Mouse (Mus musculus): ENCODE results near the gene Adad2. TPM values are rescaled to one million over a fixed set of nuclear protein-coding genes. Genes with fewer than 3 reads are reported as not detected.

Gene Adad2
- total RNA-seq, 2 experiments from 2014 or later, result not detected

GRCm38 (mm10) chr8:119606224-119606623 lies 6.3 kb upstream of the Adad2 start:
- ATAC-seq (replicated peaks; ENCODE audit: low FRiP score, low TSS enrichment, poor library complexity, severe bottlenecking), result no peak

GRCm38 (mm10) chr8:119615096-119615495 lies 2.5 kb downstream of the Adad2 start:
- ATAC-seq (replicated peaks; ENCODE audit: low FRiP score, low TSS enrichment, poor library complexity, severe bottlenecking), result no peak

GRCm38 (mm10) chr8:119616358-119616757 lies 3.8 kb downstream of the Adad2 start:
- ATAC-seq (replicated peaks; ENCODE audit: low FRiP score, low TSS enrichment, poor library complexity, severe bottlenecking), result no peak

DNA sequence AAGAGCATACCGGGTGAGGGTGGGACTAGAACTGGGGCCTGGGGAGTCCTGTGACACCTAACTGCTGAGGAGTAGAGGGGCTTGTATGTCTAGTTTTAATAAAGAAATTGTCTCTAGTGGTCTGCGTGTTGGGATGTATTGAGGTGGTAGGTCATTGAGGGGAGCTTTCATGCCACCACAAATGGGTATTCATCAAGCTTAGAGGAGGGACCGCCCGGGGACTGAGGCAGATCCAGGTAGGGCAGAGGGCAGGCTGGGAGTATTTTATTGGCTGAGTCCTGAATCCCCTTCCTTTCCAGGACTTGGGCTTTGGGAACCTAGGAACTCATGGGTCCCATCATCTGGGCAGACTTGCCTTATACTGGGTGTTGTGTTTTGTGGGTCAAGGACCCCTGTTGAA lies 4.3 kb downstream of the Adad2 start:
- ATAC-seq (replicated peaks; ENCODE audit: low FRiP score, low TSS enrichment, poor library complexity, severe bottlenecking), result no peak

- ATAC-seq (replicated peaks; ENCODE audit: low FRiP score, low TSS enrichment, poor library complexity, severe bottlenecking), result no peak
These were observed 5.0 kb downstream of the Adad2 start for GRCm38 (mm10) chr8:119617586-119617985.

DNA sequence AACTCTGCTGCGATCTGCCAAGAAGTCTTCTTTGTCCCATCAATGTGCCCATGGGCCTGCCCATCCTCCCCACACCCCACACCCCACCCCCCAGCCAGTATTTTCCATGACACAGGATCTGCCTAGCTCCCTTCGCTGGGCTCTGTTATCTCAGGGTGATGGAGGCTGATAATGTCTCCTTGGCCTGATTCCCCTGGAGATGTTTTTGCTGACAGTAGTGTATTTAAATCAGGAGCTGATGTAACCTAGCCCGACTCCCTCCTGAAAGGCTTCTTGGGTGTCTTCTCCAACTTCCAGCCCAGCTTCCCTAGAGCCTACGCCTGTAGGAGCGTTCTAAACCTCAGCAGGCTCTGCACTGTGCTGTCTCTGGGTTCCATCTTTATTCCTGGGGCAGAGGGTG lies 6.3 kb downstream of the Adad2 start:
- ATAC-seq (replicated peaks; ENCODE audit: low FRiP score, low TSS enrichment, poor library complexity, severe bottlenecking), result no peak

- ATAC-seq (replicated peaks; ENCODE audit: low FRiP score, low TSS enrichment, poor library complexity, severe bottlenecking), result no peak
These were observed 7.7 kb downstream of the Adad2 start for GRCm38 (mm10) chr8:119620116-119620840.

DNA sequence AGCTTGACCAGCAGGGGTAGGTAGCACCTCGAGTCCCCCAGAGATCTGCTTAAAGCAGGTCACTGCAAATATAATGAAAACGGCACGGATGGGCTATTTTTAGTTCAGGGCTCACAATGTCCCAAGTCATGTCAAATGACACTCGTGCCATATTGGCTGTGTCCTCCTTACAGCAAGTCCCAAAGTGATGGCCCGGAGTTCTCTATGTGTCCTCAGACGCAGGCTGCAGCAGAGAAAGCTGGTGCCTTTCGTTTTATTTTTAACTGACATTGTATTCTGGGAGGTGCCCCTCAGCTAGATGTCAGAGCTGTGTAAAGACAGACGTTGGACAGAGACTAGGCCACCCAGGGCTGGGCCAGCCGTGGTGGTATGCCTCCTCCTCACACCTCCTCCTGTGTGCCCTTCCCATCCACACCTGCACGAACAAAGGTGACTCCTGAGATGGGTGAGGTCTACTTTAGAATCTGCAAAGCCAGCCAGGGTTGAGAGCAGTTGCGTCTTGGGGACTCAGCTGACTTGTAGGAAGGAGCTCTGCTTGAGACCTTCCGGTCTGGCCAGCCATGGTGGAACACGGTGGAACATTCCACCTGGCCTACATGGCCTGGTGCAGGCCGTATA lies 8.4 kb downstream of the Adad2 start:
- ATAC-seq (replicated peaks; ENCODE audit: low FRiP score, low TSS enrichment, poor library complexity, severe bottlenecking), result no peak

GRCm38 (mm10) chr8:119622555-119622954 lies 10.0 kb downstream of the Adad2 start:
- ATAC-seq (replicated peaks; ENCODE audit: low FRiP score, low TSS enrichment, poor library complexity, severe bottlenecking), result no peak

DNA sequence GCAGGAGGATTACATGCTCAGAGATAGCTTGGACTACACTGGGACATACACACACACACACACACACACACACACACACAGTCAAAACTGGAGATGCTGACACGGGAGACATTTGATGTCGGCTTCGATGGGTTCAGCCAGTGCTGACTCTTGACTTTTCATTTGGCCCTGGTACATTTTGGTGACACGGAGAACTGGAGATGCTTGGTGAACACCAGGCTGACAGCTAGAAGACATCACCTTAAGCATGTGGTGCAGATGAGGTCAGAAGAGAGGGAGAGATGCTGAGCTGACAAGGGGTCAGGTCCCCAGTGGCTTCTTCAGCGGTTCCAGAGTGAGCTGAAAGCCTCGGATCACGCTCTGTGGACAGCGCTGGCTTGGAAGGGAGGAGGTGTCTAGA lies 10.5 kb downstream of the Adad2 start:
- ATAC-seq (replicated peaks; ENCODE audit: low FRiP score, low TSS enrichment, poor library complexity, severe bottlenecking), result no peak

DNA sequence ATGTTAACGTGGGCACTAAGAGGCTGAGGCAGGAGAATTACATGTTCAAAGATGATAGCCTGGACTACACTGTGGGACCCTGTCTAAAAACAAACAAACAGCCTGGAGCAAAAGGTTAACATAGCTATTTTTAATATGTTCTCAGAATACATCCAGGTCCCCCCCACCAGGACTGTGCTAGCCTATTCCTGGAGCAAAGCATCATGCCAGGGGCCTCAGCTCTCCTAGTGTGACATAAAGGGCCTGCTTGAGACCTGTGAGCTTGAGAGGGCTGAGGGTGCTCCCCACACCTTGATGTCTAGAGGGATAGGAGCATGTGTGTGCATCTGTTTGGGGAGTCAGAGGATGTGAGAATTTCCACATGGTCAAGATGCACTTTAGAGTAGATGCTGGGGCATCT lies 11.2 kb downstream of the Adad2 start:
- no peak for ATAC-seq (replicated peaks; ENCODE audit: low FRiP score, low TSS enrichment, poor library complexity, severe bottlenecking)

- ATAC-seq (replicated peaks; ENCODE audit: low FRiP score, low TSS enrichment, poor library complexity, severe bottlenecking), result no peak
These were observed 12.4 kb downstream of the Adad2 start for GRCm38 (mm10) chr8:119624916-119625315.

DNA sequence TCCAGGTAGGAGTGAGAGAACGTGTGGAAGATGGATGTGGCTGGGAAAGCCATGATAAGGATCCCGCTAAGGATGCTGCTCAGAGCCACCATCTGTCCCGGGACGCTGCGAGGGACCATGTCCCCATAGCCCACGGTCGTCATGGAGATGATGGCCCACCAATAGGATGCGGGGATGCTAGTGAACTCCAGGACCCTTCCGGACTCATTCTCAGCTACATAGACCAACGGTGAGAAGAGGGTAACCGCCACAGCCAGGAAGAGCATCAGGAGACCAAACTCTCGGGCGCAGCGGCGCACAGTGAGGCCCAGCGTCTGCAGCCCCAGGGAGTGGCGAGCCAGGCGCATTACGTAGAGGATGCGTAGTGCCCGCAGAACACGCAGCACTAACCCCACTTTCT lies 13.2 kb downstream of the Adad2 start:
- ATAC-seq (replicated peaks; ENCODE audit: low FRiP score, low TSS enrichment, poor library complexity, severe bottlenecking), result no peak

DNA sequence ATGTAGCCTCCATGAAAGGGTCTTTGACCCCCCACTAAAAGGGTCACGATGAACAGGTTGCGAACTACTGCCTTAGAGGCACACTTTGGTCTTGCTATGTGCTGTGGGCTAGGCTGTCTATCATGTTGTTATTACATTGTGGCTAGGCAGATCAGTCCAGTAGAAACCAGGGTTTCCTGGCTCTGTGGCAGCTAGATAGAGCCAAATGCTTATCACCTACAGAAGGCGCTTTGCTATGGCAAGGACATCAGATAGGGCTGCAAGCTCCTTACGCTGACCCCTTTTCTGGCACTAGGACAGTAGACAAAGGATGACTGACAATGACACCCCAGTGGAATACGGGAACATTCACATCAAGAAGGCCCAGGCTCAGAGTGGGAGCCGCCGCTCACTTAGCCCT lies 14.7 kb downstream of the Adad2 start:
- peak; percentile 82 for ATAC-seq (replicated peaks; ENCODE audit: low FRiP score, low TSS enrichment, poor library complexity, severe bottlenecking)

GRCm38 (mm10) chr8:119627613-119628359 lies 15.2 kb downstream of the Adad2 start:
- peak; percentile 36 for ATAC-seq (replicated peaks; ENCODE audit: low FRiP score, low TSS enrichment, poor library complexity, severe bottlenecking)

GRCm38 (mm10) chr8:119630841-119631240 lies 18.3 kb downstream of the Adad2 start:
- no peak for ATAC-seq (replicated peaks; ENCODE audit: low FRiP score, low TSS enrichment, poor library complexity, severe bottlenecking)

DNA sequence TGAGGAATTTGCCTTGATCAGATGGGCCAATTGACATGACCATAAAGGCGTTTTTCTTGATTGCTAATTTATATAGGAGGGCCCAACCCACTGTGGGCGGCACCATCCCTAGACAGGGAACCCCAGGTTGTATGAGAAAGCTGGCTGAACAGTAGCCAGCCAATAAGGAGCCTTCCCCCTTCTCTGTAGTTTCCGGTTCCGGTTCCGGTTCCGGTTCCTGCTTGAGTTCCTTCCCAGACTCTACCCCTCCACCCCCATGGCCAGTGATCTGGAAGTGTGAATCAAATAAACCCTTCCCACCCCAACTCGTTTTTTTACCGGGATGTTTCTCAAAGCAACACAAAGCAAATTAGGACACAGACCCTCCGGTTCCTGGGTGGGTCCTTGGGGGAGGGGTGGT lies 19.7 kb downstream of the Adad2 start:
- no peak for ATAC-seq (replicated peaks; ENCODE audit: low FRiP score, low TSS enrichment, poor library complexity, severe bottlenecking)

DNA sequence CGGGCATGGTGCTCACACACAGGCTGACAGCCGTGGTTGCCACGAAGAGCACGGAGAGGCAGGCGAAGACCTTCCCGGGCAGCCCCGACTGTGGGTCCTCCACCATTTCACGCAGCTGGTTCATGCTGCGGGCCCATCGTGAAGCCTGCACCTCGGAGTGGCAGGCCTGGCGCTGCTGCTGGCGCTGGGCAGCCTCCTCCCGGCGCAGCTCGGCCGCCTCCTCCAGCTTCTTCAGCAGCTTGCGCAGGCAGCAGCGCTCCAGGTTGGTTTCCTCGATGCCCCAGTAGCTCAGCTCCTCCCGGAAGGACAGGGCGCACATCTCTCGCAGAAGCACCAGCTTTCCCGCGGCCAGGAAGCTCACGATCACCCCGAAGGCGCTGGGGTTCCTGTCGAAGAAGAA lies 20.4 kb downstream of the Adad2 start:
- no peak for ATAC-seq (replicated peaks; ENCODE audit: low FRiP score, low TSS enrichment, poor library complexity, severe bottlenecking)

GRCm38 (mm10) chr8:119634616-119635336 lies 22.2 kb downstream of the Adad2 start:
- ATAC-seq (replicated peaks; ENCODE audit: low FRiP score, low TSS enrichment, poor library complexity, severe bottlenecking), result no peak

- no peak for ATAC-seq (replicated peaks; ENCODE audit: low FRiP score, low TSS enrichment, poor library complexity, severe bottlenecking)
These were observed 22.8 kb downstream of the Adad2 start, which contains the start of gene Kcng4 for GRCm38 (mm10) chr8:119635378-119635777. Kcng4 (minus strand) TSS chr8:119635680.

Data from megakaryocyte-erythroid progenitor cell, adult 5-6 weeks (primary cell).